Mouse (Mus musculus) limb, embryonic 12.5 days (tissue): ENCODE measurements around the gene Erap1. TPM values are rescaled to one million over a fixed set of nuclear protein-coding genes. Genes with fewer than 3 reads are reported as not detected.

Experiments
- ATAC-seq: fragments of 200-750 bp; cut with Nextera tagmentation; 2 replicates; pipeline ENCODE4 v1.8.0; 2017; ENCODE audit warnings: low read depth, moderate TSS enrichment; ENCODE audit not compliant: insufficient number of reproducible peaks, insufficient read depth, low FRiP score, low TSS enrichment
- H3K27ac ChIP-seq: fragments of 300-500 bp; sonication (generic); 2 replicates; pipeline ENCODE4 v1.5.1; 2016; ENCODE audit warnings: mild to moderate bottlenecking, moderate library complexity
- H3K27me3 ChIP-seq: fragments of 300-500 bp; sonication (generic); 2 replicates; pipeline ENCODE4 v1.6.1; 2016; ENCODE audit warnings: mild to moderate bottlenecking, moderate library complexity
- H3K36me3 ChIP-seq: fragments of 300-500 bp; sonication (generic); 2 replicates; pipeline ENCODE4 v1.6.1; 2016; ENCODE audit warnings: mild to moderate bottlenecking, moderate library complexity
- H3K4me1 ChIP-seq: fragments of 300-500 bp; sonication (generic); replicated peaks from 2 replicates; pipeline ENCODE4 v1.6.1; 2016
- H3K4me2 ChIP-seq: fragments of 300-500 bp; sonication (generic); 2 replicates; pipeline ENCODE4 v1.6.1; 2016; ENCODE audit warnings: mild to moderate bottlenecking, moderate library complexity
- H3K4me3 ChIP-seq: fragments of 300-500 bp; sonication (generic); replicated peaks from 2 replicates; pipeline ENCODE4 v1.5.1; 2016; ENCODE audit warnings: mild to moderate bottlenecking
- H3K9ac ChIP-seq: fragments of 300-500 bp; sonication (generic); replicated peaks from 2 replicates; pipeline ENCODE4 v1.6.1; 2016; ENCODE audit warnings: mild to moderate bottlenecking, moderate library complexity
- H3K9me3 ChIP-seq: fragments of 300-500 bp; sonication (generic); 2 replicates; pipeline ENCODE4 v1.6.1; 2016; ENCODE audit warnings: mild to moderate bottlenecking, moderate library complexity
- WGBS: fragments of 180-500 bp; shearing (Covaris S2); methylation state at CpG from one replicate; pipeline ENCODE4 v1.1.7; 2016; 5-methylcytosine and 5-hydroxymethylcytosine counted together
- polyA plus RNA-seq: library from polyadenylated mRNA; unstranded; fragments of >200 nt; fragmentation: Nextera tagmentation; extraction: Ambion mirVana; gene quantifications from 2 replicates; pipeline ENCODE4 v1.2.1, GENCODE M21; 2016

The Erap1 gene
- polyA plus RNA-seq, 1 experiment from 2014 or later, result 4.3 TPM

- Histone ChIP-seq H3K4me2 (no peak overlapping the region), H3K9me3 (no peaks in the 10 kb centered on the region), H3K9ac (no peak overlapping the region), H3K27ac (no peak overlapping the region), H3K27me3 (no peaks in the 10 kb centered on the region), H3K4me1 (0 out of 2 replicates have a peak, but pooled peaks cover 3% of the 10 kb centered on the region), H3K4me3 (no peak overlapping the region), H3K36me3 (peaks cover 6% of the 10 kb centered on the region; the same call in 1 of the 2 replicates)
- WGBS, result 68% methylated on average over 5 of the region's 5 CpGs
- no peak for ATAC-seq
Measured at GRCm38 (mm10) chr13:74695497-74696193, 56.3 kb downstream of the Erap1 start.

GRCm38 (mm10) chr13:74696225-74696624 lies 56.9 kb downstream of the Erap1 start:
- Histone ChIP-seq H3K27me3 (no peaks in the 10 kb centered on the region), H3K4me3 (no peak overlapping the region), H3K4me2 (no peak overlapping the region), H3K36me3 (peaks cover 3% of the 10 kb centered on the region; the same call in 1 of the 2 replicates), H3K27ac (no peak overlapping the region), H3K9ac (no peak overlapping the region), H3K4me1 (0 out of 2 replicates have a peak, but pooled peaks cover 3% of the 10 kb centered on the region), H3K9me3 (no peaks in the 10 kb centered on the region)
- ATAC-seq, result no peak
- 51% methylated on average over 3 of the region's 3 CpGs for WGBS

- H3K36me3 ChIP-seq, result peaks cover 27% of the 10 kb centered on the region
- no peak for ATAC-seq
- H3K4me2 ChIP-seq, result no peak overlapping the region
- H3K9me3 ChIP-seq, result 0 out of 2 replicates have a peak, but pooled peaks cover 2% of the 10 kb centered on the region
- H3K27ac ChIP-seq, result no peak overlapping the region
- no peaks in the 10 kb centered on the region for H3K27me3 ChIP-seq
- no peak overlapping the region for H3K9ac ChIP-seq
- H3K4me3 ChIP-seq, result no peak overlapping the region
- 71% methylated on average over 2 of the region's 2 CpGs for WGBS
- no peaks in the 10 kb centered on the region for H3K4me1 ChIP-seq
Measured at GRCm38 (mm10) chr13:74719002-74719401, 79.6 kb downstream of the Erap1 start.

GRCm38 (mm10) chr13:74733726-74734125 lies 94.4 kb downstream of the Erap1 start:
- Histone ChIP-seq H3K4me2 (no peak overlapping the region), H3K9me3 (no peaks in the 10 kb centered on the region), H3K4me3 (no peak overlapping the region), H3K9ac (no peak overlapping the region), H3K27ac (no peak overlapping the region), H3K27me3 (no peaks in the 10 kb centered on the region), H3K4me1 (no peaks in the 10 kb centered on the region), H3K36me3 (peaks cover 43% of the 10 kb centered on the region)
- no peak for ATAC-seq
- WGBS, result 92% methylated on average over 4 of the region's 4 CpGs

- Histone ChIP-seq H3K27me3 (no peaks in the 10 kb centered on the region), H3K36me3 (peaks cover 35% of the 10 kb centered on the region), H3K9ac (no peak overlapping the region), H3K27ac (no peak overlapping the region), H3K4me2 (no peak overlapping the region), H3K4me1 (no peaks in the 10 kb centered on the region), H3K9me3 (no peaks in the 10 kb centered on the region), H3K4me3 (no peak overlapping the region)
- 84% methylated on average over 5 of the region's 5 CpGs for WGBS
- ATAC-seq, result no peak
Measured at GRCm38 (mm10) chr13:74735834-74736233, 96.5 kb downstream of the Erap1 start.

- no peaks in the 10 kb centered on the region for H3K9me3 ChIP-seq
- ATAC-seq, result no peak
- H3K36me3 ChIP-seq, result peaks cover 35% of the 10 kb centered on the region
- H3K9ac ChIP-seq, result no peak overlapping the region
- no peaks in the 10 kb centered on the region for H3K27me3 ChIP-seq
- no peak overlapping the region for H3K4me3 ChIP-seq
- no peak overlapping the region for H3K4me2 ChIP-seq
- H3K4me1 ChIP-seq, result no peaks in the 10 kb centered on the region
- H3K27ac ChIP-seq, result no peak overlapping the region
- 83% methylated on average over 2 of the region's 2 CpGs for WGBS
Measured at GRCm38 (mm10) chr13:74736396-74736795, 97.0 kb downstream of the Erap1 start.

Other genes starting within 250 kb of the Erap1 start
- 4.2 and 5.3 TPM in 2 replicates for gene Zfp72, start 248.7 kb upstream of the Erap1 start, polyA plus RNA-seq
- 72.8 and 74.6 TPM in 2 replicates for gene Ftl1-ps1, start 239.9 kb upstream of the Erap1 start, polyA plus RNA-seq
- 22.1 and 28.4 TPM in 2 replicates for gene Zfp825, start 145.6 kb upstream of the Erap1 start, polyA plus RNA-seq
- gene Cast, start 169.2 kb downstream of the Erap1 start, polyA plus RNA-seq, result 24.7 and 31.2 TPM in 2 replicates